Mouse (Mus musculus): ENCODE results near the gene Heg1. TPM values are rescaled to one million over a fixed set of nuclear protein-coding genes. Genes with fewer than 3 reads are reported as not detected.

Heg1 gene
- polyA plus RNA-seq, 1 experiment from 2014 or later, result 11.8 TPM

DNA sequence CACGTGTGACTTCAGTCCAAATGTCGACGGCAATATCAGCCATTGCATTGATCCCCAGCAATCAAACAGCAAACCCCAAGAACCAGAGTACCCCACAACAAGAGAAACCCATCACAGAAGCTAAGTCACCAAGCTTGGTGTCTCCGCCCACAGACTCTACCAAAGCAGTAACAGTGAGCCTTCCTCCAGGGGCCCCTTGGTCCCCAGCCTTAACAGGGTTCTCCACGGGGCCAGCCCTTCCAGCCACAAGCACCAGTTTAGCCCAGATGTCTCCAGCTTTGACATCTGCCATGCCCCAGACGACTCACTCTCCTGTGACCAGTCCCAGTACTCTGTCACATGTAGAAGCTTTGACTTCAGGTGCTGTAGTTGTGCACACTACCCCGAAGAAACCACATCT lies 42.7 kb downstream of the Heg1 start:
- Histone ChIP-seq H3K27ac (replicated peaks) (no peak overlapping the region), H3K4me3 (no peak overlapping the region), H3K9me3 (peaks cover 8% of the 10 kb centered on the region; the same call in 1 of the 2 replicates), H3K27me3 (replicated peaks; ENCODE audit: low read depth, poor library complexity, severe bottlenecking) (no peaks in the 10 kb centered on the region), H3K4me1 (no peaks in the 10 kb centered on the region), H3K36me3 (replicated peaks) (peaks cover 80% of the 10 kb centered on the region)
- DNase-seq (ENCODE audit: low spot score), result no peak
- WGBS, result 92% methylated on average over 7 of the region's 7 CpGs

DNA sequence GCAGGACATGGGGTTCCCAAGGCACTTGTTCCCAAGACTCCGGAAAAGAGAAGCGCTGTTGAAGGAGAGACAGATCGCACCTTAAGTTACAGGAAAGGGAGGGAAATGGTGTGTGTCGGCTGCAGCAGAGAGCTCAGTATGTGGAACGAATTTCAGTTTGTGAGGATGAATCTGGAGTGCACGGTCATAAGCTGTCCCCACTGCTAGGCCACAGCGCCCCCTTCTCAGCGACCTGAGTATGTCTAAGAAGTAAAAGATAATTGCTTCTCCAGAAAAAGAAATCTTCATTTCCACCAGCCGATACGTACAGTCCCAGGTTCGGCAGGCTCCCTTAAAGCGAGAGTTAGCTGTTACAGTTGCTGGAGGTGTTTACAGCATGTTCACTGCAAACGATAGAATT lies 44.3 kb downstream of the Heg1 start:
- WGBS, result 67% methylated on average over 13 of the region's 13 CpGs
- DNase-seq (ENCODE audit: low spot score), result no peak
- H3K4me3 ChIP-seq, result no peak overlapping the region
- no peak overlapping the region for H3K27ac ChIP-seq (replicated peaks)
- peaks cover 70% of the 10 kb centered on the region for H3K36me3 ChIP-seq (replicated peaks)
- H3K4me1 ChIP-seq, result no peaks in the 10 kb centered on the region
- H3K9me3 ChIP-seq, result peaks cover 5% of the 10 kb centered on the region; the same call in 1 of the 2 replicates
- no peaks in the 10 kb centered on the region for H3K27me3 ChIP-seq (replicated peaks; ENCODE audit: low read depth, poor library complexity, severe bottlenecking)

DNA sequence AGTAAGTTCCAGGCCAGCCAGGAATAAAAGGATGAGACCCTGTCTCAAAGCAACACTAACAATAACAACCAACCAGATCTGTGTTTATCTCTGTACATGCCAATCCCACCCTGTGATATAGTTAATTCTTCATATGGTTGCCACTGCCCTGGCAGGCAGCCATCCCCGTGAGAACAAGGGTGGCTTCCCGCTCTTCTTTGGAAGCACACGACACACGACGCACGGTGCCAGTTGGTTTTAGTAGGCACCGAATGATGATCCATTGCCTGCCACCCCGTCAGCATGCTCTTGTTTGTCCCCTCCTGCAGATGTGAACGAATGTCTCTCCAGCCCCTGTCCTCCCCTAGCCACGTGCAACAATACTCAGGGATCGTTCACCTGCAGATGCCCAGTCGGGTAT lies 47.1 kb downstream of the Heg1 start:
- DNase-seq (ENCODE audit: low spot score), result no peak
- no peaks in the 10 kb centered on the region for H3K9me3 ChIP-seq
- H3K36me3 ChIP-seq (replicated peaks), result peaks cover 47% of the 10 kb centered on the region
- H3K27ac ChIP-seq (replicated peaks), result no peak overlapping the region
- H3K27me3 ChIP-seq (replicated peaks; ENCODE audit: low read depth, poor library complexity, severe bottlenecking), result no peaks in the 10 kb centered on the region
- 94% methylated on average over 12 of the region's 12 CpGs for WGBS
- H3K4me3 ChIP-seq, result no peak overlapping the region
- H3K4me1 ChIP-seq, result peaks cover 19% of the 10 kb centered on the region

DNA sequence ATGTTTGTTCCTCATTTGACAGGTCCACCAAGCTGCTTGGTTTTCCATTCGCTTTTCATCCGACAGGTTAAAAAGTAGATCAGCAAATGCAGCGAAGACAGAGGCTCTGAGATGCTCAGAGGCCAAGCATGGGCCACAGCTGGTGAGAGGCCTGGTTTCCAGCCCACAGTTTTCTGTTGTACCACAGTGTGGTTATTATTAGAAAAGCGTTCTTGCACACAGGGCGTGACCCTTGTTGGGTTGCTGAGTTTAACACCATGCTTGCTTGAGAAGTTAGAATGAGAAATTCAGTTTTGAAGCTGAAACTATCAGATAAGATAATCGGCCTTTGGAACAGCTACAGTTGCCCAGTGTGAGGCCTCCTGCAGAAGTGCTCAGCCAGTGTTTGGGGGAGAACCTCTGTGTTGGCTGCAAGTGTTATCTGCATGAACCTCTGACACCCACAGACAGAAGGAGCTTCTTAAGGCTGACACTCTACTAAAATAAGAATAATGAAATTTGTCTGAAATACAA lies 48.1 kb downstream of the Heg1 start:
- WGBS, result 84% methylated on average over 6 of the region's 6 CpGs

DNA sequence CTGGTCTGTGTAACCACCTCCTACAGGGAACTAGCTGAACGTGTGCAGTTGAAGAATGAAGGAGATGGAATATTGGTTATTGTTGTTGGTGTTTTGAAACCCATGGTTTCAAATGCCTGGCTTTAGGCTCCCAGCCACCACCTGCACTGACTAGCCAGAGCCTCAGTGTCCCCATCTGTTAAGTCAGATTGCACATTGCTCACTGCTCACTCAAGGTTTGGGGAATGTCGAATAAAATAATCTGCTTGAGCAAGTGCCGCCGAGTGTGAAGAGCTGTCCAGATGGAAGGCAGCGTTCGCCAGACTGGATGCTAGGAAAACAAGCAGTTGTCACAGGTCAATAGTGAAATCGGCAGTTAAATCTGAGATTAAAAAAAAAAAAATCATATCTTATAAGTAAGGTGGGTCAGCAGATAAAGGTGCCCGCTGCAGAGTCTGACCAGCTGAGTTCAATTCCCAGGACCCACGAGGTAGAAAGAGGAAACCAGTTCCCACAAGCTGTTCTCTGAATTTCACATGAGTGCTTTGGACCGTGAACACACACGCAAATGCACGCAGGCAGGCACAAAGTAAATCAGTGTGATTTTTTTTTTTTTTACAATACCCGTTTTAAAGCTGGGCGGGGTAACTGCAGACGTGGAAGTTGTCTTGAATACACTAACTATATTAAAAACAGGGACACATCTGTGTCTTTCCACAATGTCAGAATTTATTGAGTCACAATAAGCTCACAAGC lies 48.8 kb downstream of the Heg1 start:
- Histone ChIP-seq H3K36me3 (replicated peaks) (peaks cover 34% of the 10 kb centered on the region), H3K4me3 (no peak overlapping the region), H3K27me3 (replicated peaks; ENCODE audit: low read depth, poor library complexity, severe bottlenecking) (no peaks in the 10 kb centered on the region), H3K9me3 (no peaks in the 10 kb centered on the region), H3K27ac (replicated peaks) (no peak overlapping the region), H3K4me1 (peaks cover 32% of the 10 kb centered on the region)
- WGBS, result 84% methylated on average over 15 of the region's 15 CpGs
- no peak for DNase-seq (ENCODE audit: low spot score)

More for the DNA sequence above, 48.1 kb downstream of the Heg1 start:
- peaks cover 25% of the 10 kb centered on the region for H3K4me1 ChIP-seq
- no peak overlapping the region for H3K27ac ChIP-seq (replicated peaks)
- H3K36me3 ChIP-seq (replicated peaks), result peaks cover 41% of the 10 kb centered on the region
- no peaks in the 10 kb centered on the region for H3K9me3 ChIP-seq
- H3K4me3 ChIP-seq, result no peak overlapping the region
- DNase-seq (ENCODE audit: low spot score), result no peak
- H3K27me3 ChIP-seq (replicated peaks; ENCODE audit: low read depth, poor library complexity, severe bottlenecking), result no peaks in the 10 kb centered on the region

DNA sequence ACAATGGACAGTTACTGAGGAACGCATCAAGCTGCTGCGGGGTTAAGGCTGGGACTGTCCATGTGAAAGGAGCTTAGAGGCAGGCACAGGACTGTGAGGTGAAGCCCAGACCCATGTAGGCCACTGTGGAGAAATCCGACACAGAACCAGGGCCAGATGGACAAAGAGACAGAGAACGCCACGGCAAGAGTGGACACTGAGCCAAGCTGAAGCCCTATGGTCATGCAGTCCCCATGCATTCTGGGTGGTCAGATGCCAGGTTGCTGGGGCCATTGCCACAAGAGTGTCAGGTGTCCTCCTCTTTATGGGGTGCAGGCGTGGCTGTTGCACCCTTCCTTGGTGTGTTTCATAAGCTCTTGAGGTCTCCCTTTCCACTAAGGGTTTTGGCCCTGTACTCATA lies 49.7 kb downstream of the Heg1 start:
- H3K4me1 ChIP-seq, result peaks cover 41% of the 10 kb centered on the region
- H3K36me3 ChIP-seq (replicated peaks), result peaks cover 37% of the 10 kb centered on the region
- peak overlapping the region; percentile 36; the same call in 1 of the 2 replicates for H3K27ac ChIP-seq (replicated peaks)
- no peak overlapping the region for H3K4me3 ChIP-seq
- no peaks in the 10 kb centered on the region for H3K27me3 ChIP-seq (replicated peaks; ENCODE audit: low read depth, poor library complexity, severe bottlenecking)
- WGBS, result 84% methylated on average over 6 of the region's 6 CpGs
- no peaks in the 10 kb centered on the region for H3K9me3 ChIP-seq
- no peak for DNase-seq (ENCODE audit: low spot score)

DNA sequence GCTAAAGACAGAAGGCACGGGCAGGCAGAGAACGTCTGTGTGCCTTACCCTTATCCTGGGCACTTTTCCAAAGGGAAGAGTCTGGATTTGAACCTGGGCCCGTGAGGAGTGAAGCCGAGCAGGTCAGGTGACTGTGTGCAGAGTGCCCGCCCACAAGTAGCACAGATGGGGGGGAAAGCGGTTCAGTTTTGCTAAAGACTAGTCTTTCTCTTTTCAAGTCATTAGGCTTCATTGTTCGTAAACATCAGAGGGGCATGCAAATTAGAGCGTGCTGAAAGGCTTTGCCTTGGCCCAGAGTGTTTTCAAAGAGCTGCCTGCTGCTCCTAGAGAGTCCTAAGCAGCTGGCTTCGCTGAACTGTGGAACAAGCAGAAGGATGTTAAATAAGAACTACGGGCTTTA lies 50.4 kb downstream of the Heg1 start:
- no peaks in the 10 kb centered on the region for H3K9me3 ChIP-seq
- DNase-seq (ENCODE audit: low spot score), result peak; percentile 33
- H3K27me3 ChIP-seq (replicated peaks; ENCODE audit: low read depth, poor library complexity, severe bottlenecking), result no peaks in the 10 kb centered on the region
- peaks cover 30% of the 10 kb centered on the region for H3K36me3 ChIP-seq (replicated peaks)
- H3K4me3 ChIP-seq, result no peak overlapping the region
- WGBS, result 26% methylated on average over 10 of the region's 10 CpGs
- no peak overlapping the region for H3K27ac ChIP-seq (replicated peaks)
- H3K4me1 ChIP-seq, result peaks cover 48% of the 10 kb centered on the region

DNA sequence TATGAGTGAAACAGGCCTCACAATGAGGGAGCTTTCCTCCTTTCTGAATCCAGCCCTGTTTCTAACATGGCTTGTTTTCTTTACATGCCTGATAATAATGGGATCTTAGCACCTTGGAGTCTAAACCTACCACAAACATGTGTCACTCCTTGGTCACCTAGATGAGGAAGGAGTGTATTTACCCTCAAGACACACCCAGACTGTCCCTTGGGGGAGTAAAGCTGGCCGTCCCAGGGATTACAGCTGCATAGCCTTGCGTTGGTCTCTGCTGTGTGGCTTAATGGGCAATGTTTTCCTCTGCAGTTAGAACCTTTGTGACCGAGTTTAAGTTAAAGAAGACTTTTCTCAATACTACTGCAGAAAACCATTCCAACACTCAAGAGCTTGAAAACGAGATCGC lies 51.1 kb downstream of the Heg1 start:
- peaks cover 55% of the 10 kb centered on the region for H3K4me1 ChIP-seq
- H3K36me3 ChIP-seq (replicated peaks), result peaks cover 23% of the 10 kb centered on the region

DNA sequence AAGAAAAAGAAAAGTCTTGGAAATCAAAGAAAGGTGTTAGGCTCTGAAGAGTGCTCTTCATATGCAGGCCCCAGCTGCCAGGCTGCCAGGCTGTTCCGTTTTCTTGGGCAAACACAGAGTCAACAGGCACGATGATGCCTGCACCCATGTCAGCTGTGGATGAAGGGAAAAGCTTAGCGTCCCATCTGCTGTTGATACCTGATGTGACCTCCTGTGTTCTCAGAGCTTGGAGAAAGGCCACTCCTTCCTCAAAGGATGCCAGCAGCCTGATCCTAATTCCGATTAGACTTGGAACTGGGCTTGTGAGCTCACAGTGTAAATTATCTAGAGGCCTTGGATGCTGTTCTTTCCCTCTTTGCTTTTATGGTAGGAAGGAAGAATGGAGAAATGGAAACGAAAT lies 51.6 kb downstream of the Heg1 start:
- H3K27me3 ChIP-seq (replicated peaks; ENCODE audit: low read depth, poor library complexity, severe bottlenecking), result no peaks in the 10 kb centered on the region
- no peak overlapping the region for H3K4me3 ChIP-seq
- DNase-seq (ENCODE audit: low spot score), result no peak
- WGBS, result 60% methylated on average over 5 of the region's 5 CpGs
- H3K4me1 ChIP-seq, result peaks cover 60% of the 10 kb centered on the region
- H3K9me3 ChIP-seq, result no peaks in the 10 kb centered on the region
- peak overlapping the region; percentile 30; the same call in 1 of the 2 replicates for H3K27ac ChIP-seq (replicated peaks)
- H3K36me3 ChIP-seq (replicated peaks), result peaks cover 18% of the 10 kb centered on the region

More for the DNA sequence above, 51.1 kb downstream of the Heg1 start:
- no peaks in the 10 kb centered on the region for H3K27me3 ChIP-seq (replicated peaks; ENCODE audit: low read depth, poor library complexity, severe bottlenecking)
- no peaks in the 10 kb centered on the region for H3K9me3 ChIP-seq
- H3K4me3 ChIP-seq, result no peak overlapping the region
- no peak overlapping the region for H3K27ac ChIP-seq (replicated peaks)
- no peak for DNase-seq (ENCODE audit: low spot score)
- WGBS, result 54% methylated on average over 5 of the region's 5 CpGs

DNA sequence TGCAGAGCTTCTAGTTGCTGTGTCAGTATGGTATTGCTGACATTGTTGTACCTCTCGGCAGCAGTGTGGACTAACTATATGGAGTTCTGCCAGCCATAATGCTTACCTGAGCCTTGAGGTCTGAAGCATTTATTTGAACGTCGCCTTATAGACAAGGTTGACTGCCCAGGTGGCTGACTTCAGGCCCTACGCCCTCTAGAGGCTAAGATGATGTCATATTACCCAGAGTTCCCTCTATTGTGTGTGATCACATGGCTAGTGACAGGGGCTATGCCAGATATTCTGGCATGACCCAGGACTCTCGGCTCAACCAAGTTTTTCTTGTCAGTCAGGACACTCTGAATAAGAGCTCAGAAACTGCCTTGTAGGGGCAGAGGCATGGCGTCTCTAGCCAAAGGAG lies 52.6 kb downstream of the Heg1 start:
- no peaks in the 10 kb centered on the region for H3K27me3 ChIP-seq (replicated peaks; ENCODE audit: low read depth, poor library complexity, severe bottlenecking)
- no peak for DNase-seq (ENCODE audit: low spot score)
- H3K4me3 ChIP-seq, result no peak overlapping the region
- H3K27ac ChIP-seq (replicated peaks), result no peak overlapping the region
- peaks cover 12% of the 10 kb centered on the region; the same call in 1 of the 2 replicates for H3K36me3 ChIP-seq (replicated peaks)
- 82% methylated on average over 6 of the region's 6 CpGs for WGBS
- peaks cover 70% of the 10 kb centered on the region for H3K4me1 ChIP-seq
- H3K9me3 ChIP-seq, result no peaks in the 10 kb centered on the region

DNA sequence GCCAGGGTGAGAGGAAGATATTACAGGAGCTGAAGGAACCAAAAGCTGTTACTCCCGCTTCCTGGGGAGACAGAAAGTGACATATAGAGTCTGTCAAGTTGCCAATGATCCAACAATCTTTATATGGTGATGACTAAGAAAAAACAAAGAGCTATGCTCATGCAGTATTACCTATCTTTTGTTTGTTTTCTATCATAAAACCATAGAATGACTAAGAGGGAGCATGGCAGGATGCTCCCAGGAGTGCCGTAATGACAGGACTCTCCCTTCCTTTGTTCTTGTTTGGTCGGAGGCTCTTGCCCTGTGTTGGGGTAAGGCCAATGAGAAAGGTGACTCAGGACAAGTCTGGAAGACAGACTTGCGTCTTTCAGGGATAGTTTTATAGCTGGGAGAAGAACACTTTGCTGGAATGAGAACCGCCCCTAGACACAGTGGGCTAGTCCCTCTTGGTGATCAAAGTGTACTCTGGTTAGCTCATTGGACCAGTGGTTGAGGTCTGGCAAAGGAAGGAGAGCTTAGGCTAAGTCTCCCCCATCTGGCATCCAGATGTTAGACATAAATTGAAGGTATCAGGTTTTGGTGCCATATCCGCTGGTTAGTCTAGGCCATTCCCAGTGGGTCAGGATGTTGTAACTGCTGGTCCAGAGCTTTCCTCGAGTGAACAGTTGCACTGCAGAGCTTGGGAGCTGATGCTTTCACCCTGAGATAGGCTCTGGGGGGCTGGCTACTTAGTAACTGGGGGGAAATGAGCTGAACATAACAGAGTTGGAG lies 55.0 kb downstream of the Heg1 start:
- H3K4me1 ChIP-seq, result peaks cover 71% of the 10 kb centered on the region
- H3K9me3 ChIP-seq, result no peaks in the 10 kb centered on the region
- peak; percentile 66 for DNase-seq (ENCODE audit: low spot score)
- H3K27me3 ChIP-seq (replicated peaks; ENCODE audit: low read depth, poor library complexity, severe bottlenecking), result no peaks in the 10 kb centered on the region
- peaks cover 32% of the 10 kb centered on the region for H3K36me3 ChIP-seq (replicated peaks)
- no peak overlapping the region for H3K4me3 ChIP-seq
- 57% methylated on average over 7 of the region's 7 CpGs for WGBS
- peak overlapping the region; percentile 55 for H3K27ac ChIP-seq (replicated peaks)

DNA sequence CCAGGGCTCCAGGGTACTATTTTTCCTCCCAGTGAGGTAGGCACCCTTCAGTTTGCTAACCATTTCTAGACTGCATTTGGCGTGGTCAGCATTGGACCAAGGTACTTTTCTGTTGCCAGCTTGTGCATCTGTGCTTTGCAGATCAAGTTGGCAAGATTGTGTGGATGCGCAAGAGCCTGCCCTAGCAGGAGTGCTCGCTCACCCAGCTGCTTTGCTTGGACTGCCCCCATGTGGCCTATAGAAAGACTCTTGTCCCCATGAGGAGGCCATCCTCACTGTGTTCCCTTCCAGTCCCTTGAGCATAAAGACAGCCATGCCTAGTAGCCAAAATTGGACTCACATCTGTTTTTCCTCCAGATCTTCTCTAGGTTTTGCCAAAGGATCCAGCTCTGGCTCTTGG lies 55.6 kb downstream of the Heg1 start:
- no peaks in the 10 kb centered on the region for H3K9me3 ChIP-seq
- H3K27me3 ChIP-seq (replicated peaks; ENCODE audit: low read depth, poor library complexity, severe bottlenecking), result no peaks in the 10 kb centered on the region
- peaks cover 35% of the 10 kb centered on the region for H3K36me3 ChIP-seq (replicated peaks)
- peak overlapping the region; percentile 55 for H3K27ac ChIP-seq (replicated peaks)
- H3K4me3 ChIP-seq, result no peak overlapping the region
- WGBS, result 39% methylated on average over 3 of the region's 3 CpGs
- H3K4me1 ChIP-seq, result peaks cover 65% of the 10 kb centered on the region
- DNase-seq (ENCODE audit: low spot score), result peak; percentile 67

DNA sequence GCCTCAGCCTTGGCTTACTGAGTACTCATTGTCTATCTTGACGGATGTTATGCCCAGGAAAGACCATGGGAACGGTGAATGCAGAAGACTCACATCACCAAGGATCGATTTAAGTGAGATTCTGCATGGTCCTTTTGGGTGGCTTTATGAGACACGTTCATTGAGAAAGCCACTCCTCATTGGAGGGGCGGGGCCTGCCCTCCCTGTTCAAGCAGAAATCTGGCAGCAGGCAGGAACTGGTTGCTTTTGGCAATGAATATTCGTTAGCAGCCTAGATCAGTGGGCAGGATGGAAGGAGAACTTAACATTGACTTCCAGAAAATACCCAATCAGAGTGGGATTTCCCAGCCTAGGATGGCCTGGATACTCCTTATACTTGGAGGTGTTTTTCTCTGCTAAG lies 56.2 kb downstream of the Heg1 start:
- DNase-seq (ENCODE audit: low spot score), result no peak
- H3K4me3 ChIP-seq, result no peak overlapping the region
- peaks cover 61% of the 10 kb centered on the region for H3K4me1 ChIP-seq
- H3K36me3 ChIP-seq (replicated peaks), result peaks cover 36% of the 10 kb centered on the region
- WGBS, result 62% methylated on average over 6 of the region's 6 CpGs
- peak overlapping the region; percentile 55 for H3K27ac ChIP-seq (replicated peaks)
- H3K9me3 ChIP-seq, result no peaks in the 10 kb centered on the region
- no peaks in the 10 kb centered on the region for H3K27me3 ChIP-seq (replicated peaks; ENCODE audit: low read depth, poor library complexity, severe bottlenecking)

Measured in embryonic facial prominence, embryonic 10.5 days (tissue).